Mouse (Mus musculus): ENCODE data around the gene Mif4gd.

GRCm38 (mm10) chr11:115587984-115588383, 24.8 kb downstream of the Mif4gd start:
- TF ChIP-seq POLR2A (IDR thresholded peaks at IDR 0.05; ENCODE audit: low read depth, low read length): 0 out of 2 replicates have a peak, but pooled peaks have one; percentile 8
- TF ChIP-seq CTCF (conservative IDR thresholded peaks at IDR 0.05 in 1 of 2, IDR thresholded peaks at IDR 0.05 in 1 of 2; ENCODE audit: low read depth in 2 of 2, low read length in 2 of 2): no peak
- TF ChIP-seq IRF4 (IDR thresholded peaks at IDR 0.05; ENCODE audit: low read depth, low read length): no peak
- TF ChIP-seq EP300 (IDR thresholded peaks at IDR 0.05; ENCODE audit: low read length): no peak
- TF ChIP-seq MAX (IDR thresholded peaks at IDR 0.05; ENCODE audit: low read length): no peak
- TF ChIP-seq E2F4 (IDR thresholded peaks at IDR 0.05; ENCODE audit: insufficient replicate concordance, low read depth, low read length): no peak
- no peak for TF ChIP-seq HCFC1 (IDR thresholded peaks at IDR 0.05; ENCODE audit: low read depth, low read length)
- TF ChIP-seq MAFK (IDR thresholded peaks at IDR 0.05; ENCODE audit: insufficient replicate concordance, low read length): no peak
- no peak for TF ChIP-seq NRF1 (IDR thresholded peaks at IDR 0.05; ENCODE audit: low read depth, low read length)

Measured in CH12.LX (cell line).